Mouse (Mus musculus): ENCODE data around the gene Derl2. TPM values are rescaled to one million over a fixed set of nuclear protein-coding genes. Genes with fewer than 3 reads are reported as not detected.

Derl2 gene
- polyA plus RNA-seq (2014; fragmentation: Nextera tagmentation; extraction: Ambion mirVana): 28.8 and 34.4 TPM in 2 replicates

GRCm38 (mm10) chr11:71019201-71020068 lies at the start of gene Derl2, which contains the start of gene Mis12:
Derl2 (minus strand) TSS chr11:71019841.
Mis12 (plus strand) TSS chr11:71019611.
- no peaks in the 10 kb centered on the region for H3K9me3 ChIP-seq (replicated peaks; ENCODE audit: control insufficient read depth, low read length)
- peak within 1 kb of the TSS; percentile 82 for H3K27ac ChIP-seq (ENCODE audit: low read depth, low read length)
- peaks cover 7% of the 10 kb centered on the region; the same call in 1 of the 2 replicates for H3K36me3 ChIP-seq (ENCODE audit: control insufficient read depth, insufficient read depth, low read length)
- peak within 1 kb of the TSS; percentile 81 for H3K9ac ChIP-seq (ENCODE audit: low read length)
- peak within 1 kb of the TSS; percentile 82 for H3K4me2 ChIP-seq (ENCODE audit: low read length)
- WGBS: under 1% methylated on average over 70 of the region's 71 CpGs
- peak within 1 kb of the TSS; percentile 70 for H3K4me3 ChIP-seq (ENCODE audit: low read depth, low read length)
- H3K4me1 ChIP-seq (ENCODE audit: control insufficient read depth, insufficient read depth, low read length): peaks cover 34% of the 10 kb centered on the region
- DNase-seq (ENCODE audit: low spot score) (peak; percentile 99), ATAC-seq (peak; percentile 99)
- H3K27me3 ChIP-seq (replicated peaks; ENCODE audit: control insufficient read depth, insufficient read depth, low read length): no peaks in the 10 kb centered on the region

GRCm38 (mm10) chr11:71052554-71052953 lies 32.9 kb upstream of the Derl2 start:
- Histone ChIP-seq H3K36me3 (ENCODE audit: control insufficient read depth, insufficient read depth, low read length) (no peaks in the 10 kb centered on the region), H3K9me3 (replicated peaks; ENCODE audit: control insufficient read depth, low read length) (no peaks in the 10 kb centered on the region), H3K27me3 (replicated peaks; ENCODE audit: control insufficient read depth, insufficient read depth, low read length) (no peaks in the 10 kb centered on the region), H3K4me3 (ENCODE audit: low read depth, low read length) (no peak overlapping the region), H3K4me2 (ENCODE audit: low read length) (no peak overlapping the region), H3K4me1 (ENCODE audit: control insufficient read depth, insufficient read depth, low read length) (no peaks in the 10 kb centered on the region), H3K27ac (ENCODE audit: low read depth, low read length) (no peak overlapping the region), H3K9ac (ENCODE audit: low read length) (no peak overlapping the region)
- peak; percentile 32; the same call in 1 of the 2 replicates for ATAC-seq
- 3% methylated on average over 1 of the region's 1 CpGs for WGBS
- DNase-seq (ENCODE audit: low spot score): peak; percentile 80

GRCm38 (mm10) chr11:71039526-71040298 lies 20.1 kb upstream of the Derl2 start:
- WGBS: 94% methylated on average over 5 of the region's 5 CpGs
- ATAC-seq: no peak
- Histone ChIP-seq H3K9me3 (replicated peaks; ENCODE audit: control insufficient read depth, low read length) (no peaks in the 10 kb centered on the region), H3K27me3 (replicated peaks; ENCODE audit: control insufficient read depth, insufficient read depth, low read length) (no peaks in the 10 kb centered on the region), H3K27ac (ENCODE audit: low read depth, low read length) (no peak overlapping the region), H3K4me2 (ENCODE audit: low read length) (no peak overlapping the region), H3K9ac (ENCODE audit: low read length) (no peak overlapping the region), H3K36me3 (ENCODE audit: control insufficient read depth, insufficient read depth, low read length) (no peaks in the 10 kb centered on the region), H3K4me3 (ENCODE audit: low read depth, low read length) (no peak overlapping the region), H3K4me1 (ENCODE audit: control insufficient read depth, insufficient read depth, low read length) (no peaks in the 10 kb centered on the region)
- no peak for DNase-seq (ENCODE audit: low spot score)

- DNase-seq (ENCODE audit: low spot score) (peak; percentile 96), ATAC-seq (peak; percentile 97)
- Histone ChIP-seq H3K27ac (ENCODE audit: low read depth, low read length) (peak within 1 kb of the TSS; percentile 98), H3K9ac (ENCODE audit: low read length) (peak within 1 kb of the TSS; percentile 95), H3K4me2 (ENCODE audit: low read length) (peak within 1 kb of the TSS; percentile 60), H3K4me1 (ENCODE audit: control insufficient read depth, insufficient read depth, low read length) (peaks cover 12% of the 10 kb centered on the region; the same call in 1 of the 2 replicates), H3K4me3 (ENCODE audit: low read depth, low read length) (peak within 1 kb of the TSS; percentile 75), H3K27me3 (replicated peaks; ENCODE audit: control insufficient read depth, insufficient read depth, low read length) (no peaks in the 10 kb centered on the region), H3K36me3 (ENCODE audit: control insufficient read depth, insufficient read depth, low read length) (peaks cover 5% of the 10 kb centered on the region; the same call in 1 of the 2 replicates), H3K9me3 (replicated peaks; ENCODE audit: control insufficient read depth, low read length) (no peaks in the 10 kb centered on the region)
- 0% methylated on average over 30 of the region's 31 CpGs for WGBS
Measured at GRCm38 (mm10) chr11:71033163-71033761, 13.6 kb upstream of the Derl2 start, which contains the start of gene 6330403K07Rik. 6330403K07Rik (minus strand) TSS chr11:71033513.

GRCm38 (mm10) chr11:71032491-71033162 lies 13.0 kb upstream of the Derl2 start:
- 2% methylated on average over 26 of the region's 26 CpGs for WGBS
- Histone ChIP-seq H3K9me3 (replicated peaks; ENCODE audit: control insufficient read depth, low read length) (no peaks in the 10 kb centered on the region), H3K27ac (ENCODE audit: low read depth, low read length) (peak overlapping the region; percentile 98), H3K36me3 (ENCODE audit: control insufficient read depth, insufficient read depth, low read length) (peaks cover 11% of the 10 kb centered on the region), H3K4me1 (ENCODE audit: control insufficient read depth, insufficient read depth, low read length) (peaks cover 12% of the 10 kb centered on the region; the same call in 1 of the 2 replicates), H3K9ac (ENCODE audit: low read length) (peak overlapping the region; percentile 95), H3K4me2 (ENCODE audit: low read length) (peak overlapping the region; percentile 60), H3K27me3 (replicated peaks; ENCODE audit: control insufficient read depth, insufficient read depth, low read length) (no peaks in the 10 kb centered on the region), H3K4me3 (ENCODE audit: low read depth, low read length) (peak overlapping the region; percentile 75)
- DNase-seq (ENCODE audit: low spot score) (peak; percentile 69), ATAC-seq (peak; percentile 41)

- Histone ChIP-seq H3K9me3 (replicated peaks; ENCODE audit: control insufficient read depth, low read length) (no peaks in the 10 kb centered on the region), H3K36me3 (ENCODE audit: control insufficient read depth, insufficient read depth, low read length) (peaks cover 17% of the 10 kb centered on the region), H3K27ac (ENCODE audit: low read depth, low read length) (peak overlapping the region; percentile 98), H3K4me3 (ENCODE audit: low read depth, low read length) (peak overlapping the region; percentile 75), H3K27me3 (replicated peaks; ENCODE audit: control insufficient read depth, insufficient read depth, low read length) (no peaks in the 10 kb centered on the region), H3K9ac (ENCODE audit: low read length) (peak overlapping the region; percentile 95), H3K4me2 (ENCODE audit: low read length) (peak overlapping the region; percentile 60), H3K4me1 (ENCODE audit: control insufficient read depth, insufficient read depth, low read length) (peaks cover 12% of the 10 kb centered on the region; the same call in 1 of the 2 replicates)
- WGBS: 51% methylated on average over 7 of the region's 7 CpGs
- ATAC-seq (no peak), DNase-seq (ENCODE audit: low spot score) (peak; percentile 13)
Measured at GRCm38 (mm10) chr11:71032070-71032469, 12.4 kb upstream of the Derl2 start.

GRCm38 (mm10) chr11:71029403-71030118 lies 9.9 kb upstream of the Derl2 start:
- peaks cover 41% of the 10 kb centered on the region for H3K36me3 ChIP-seq (ENCODE audit: control insufficient read depth, insufficient read depth, low read length)
- H3K27ac ChIP-seq (ENCODE audit: low read depth, low read length): no peak overlapping the region
- no peak overlapping the region for H3K9ac ChIP-seq (ENCODE audit: low read length)
- H3K4me2 ChIP-seq (ENCODE audit: low read length): no peak overlapping the region
- peaks cover 12% of the 10 kb centered on the region; the same call in 1 of the 2 replicates for H3K4me1 ChIP-seq (ENCODE audit: control insufficient read depth, insufficient read depth, low read length)
- 78% methylated on average over 3 of the region's 3 CpGs for WGBS
- ATAC-seq: no peak
- no peaks in the 10 kb centered on the region for H3K9me3 ChIP-seq (replicated peaks; ENCODE audit: control insufficient read depth, low read length)
- DNase-seq (ENCODE audit: low spot score): no peak
- H3K4me3 ChIP-seq (ENCODE audit: low read depth, low read length): no peak overlapping the region
- H3K27me3 ChIP-seq (replicated peaks; ENCODE audit: control insufficient read depth, insufficient read depth, low read length): no peaks in the 10 kb centered on the region

All from forebrain, embryonic 14.5 days (tissue).